Mouse (Mus musculus) kidney, adult 18-20 months (tissue): ENCODE data around the gene Resp18.
"Not testable (repeated sequence)": the region's sequence is repeated elsewhere in the genome, so short reads cannot be mapped to it uniquely, and the experiment has no call there.

Source experiments
- DNase-seq: peaks from one replicate; pipeline ENCODE4 v3.0.0; 2021

The Resp18 gene

GRCm38 (mm10) chr1:75232489-75232888 lies 45.7 kb downstream of the Resp18 start:
- DNase-seq, result not testable (repeated sequence)

- no peak for DNase-seq
These were observed 46.5 kb downstream of the Resp18 start, which contains the start of gene A630095N17Rik for GRCm38 (mm10) chr1:75231664-75232152. A630095N17Rik (minus strand) TSS chr1:75232102.

GRCm38 (mm10) chr1:75231224-75231623 lies 47.0 kb downstream of the Resp18 start:
- no peak for DNase-seq

- no peak for DNase-seq
These were observed 47.8 kb downstream of the Resp18 start for GRCm38 (mm10) chr1:75230335-75230994.

- DNase-seq, result no peak
These were observed 49.1 kb downstream of the Resp18 start for GRCm38 (mm10) chr1:75229158-75229557.

GRCm38 (mm10) chr1:75227653-75228052 lies 50.6 kb downstream of the Resp18 start:
- no peak for DNase-seq

GRCm38 (mm10) chr1:75226138-75226537 lies 52.1 kb downstream of the Resp18 start:
- no peak for DNase-seq

GRCm38 (mm10) chr1:75225473-75225872 lies 52.7 kb downstream of the Resp18 start:
- DNase-seq, result no peak

- DNase-seq, result no peak
These were observed 54.7 kb downstream of the Resp18 start for GRCm38 (mm10) chr1:75223532-75223931.

- DNase-seq, result no peak
These were observed 55.3 kb downstream of the Resp18 start for GRCm38 (mm10) chr1:75222926-75223325.
